Mouse (Mus musculus) lung, adult 18-20 months (tissue): ENCODE results near the gene Kcnh8.

Experiments used
- DNase-seq, 2 experiments: peaks; one replicate each; pipeline ENCODE4 v3.0.0; 2022; ENCODE audit warnings: mixed read lengths in 2 of 2

Kcnh8 gene

GRCm38 (mm10) chr17:52602093-52602780, at the start of gene Kcnh8:
TSS of gene Kcnh8 (plus strand) at chr17:52602709.
- DNase-seq = peak in 1 of 2 experiments; percentile 5

- peak; percentile 4 to 30 for DNase-seq
Observed at GRCm38 (mm10) chr17:52559961-52560720, 42.4 kb upstream of the Kcnh8 start.

DNA sequence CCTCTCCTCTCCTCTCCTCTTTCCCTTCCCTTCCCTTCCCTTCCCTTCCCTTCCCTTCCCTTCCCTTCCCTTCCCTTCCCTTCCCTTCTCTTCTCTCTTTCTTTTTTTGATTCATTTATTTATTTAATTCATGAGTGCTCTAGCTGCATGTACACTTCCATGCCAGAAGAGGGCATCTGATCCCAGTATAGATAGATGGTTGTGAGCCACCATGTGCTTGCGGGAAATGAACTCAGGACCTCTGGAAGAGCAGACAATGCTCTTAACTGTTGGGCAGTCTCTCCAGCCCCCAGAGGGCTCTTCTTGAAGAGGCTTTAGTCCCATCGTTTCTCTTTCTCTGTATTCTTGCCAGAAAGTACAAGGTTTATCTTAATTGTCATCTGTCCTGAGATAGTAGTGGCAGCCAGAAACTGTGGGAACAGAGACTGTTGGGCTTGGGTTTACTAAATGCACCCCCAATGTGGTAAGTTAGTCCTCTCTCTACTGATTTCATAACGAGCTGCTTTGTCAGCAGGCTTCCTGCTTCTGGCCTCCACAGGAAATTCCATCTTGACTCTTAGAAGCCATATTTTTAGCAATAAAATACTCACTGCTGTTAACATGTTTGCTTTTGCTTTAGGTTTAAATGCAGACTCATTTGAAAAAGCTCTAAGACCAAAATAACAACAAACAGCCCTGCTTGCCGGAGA, 36.9 kb upstream of the Kcnh8 start:
- DNase-seq = no peak

GRCm38 (mm10) chr17:52569584-52570270, 32.8 kb upstream of the Kcnh8 start:
- no peak for DNase-seq

DNA sequence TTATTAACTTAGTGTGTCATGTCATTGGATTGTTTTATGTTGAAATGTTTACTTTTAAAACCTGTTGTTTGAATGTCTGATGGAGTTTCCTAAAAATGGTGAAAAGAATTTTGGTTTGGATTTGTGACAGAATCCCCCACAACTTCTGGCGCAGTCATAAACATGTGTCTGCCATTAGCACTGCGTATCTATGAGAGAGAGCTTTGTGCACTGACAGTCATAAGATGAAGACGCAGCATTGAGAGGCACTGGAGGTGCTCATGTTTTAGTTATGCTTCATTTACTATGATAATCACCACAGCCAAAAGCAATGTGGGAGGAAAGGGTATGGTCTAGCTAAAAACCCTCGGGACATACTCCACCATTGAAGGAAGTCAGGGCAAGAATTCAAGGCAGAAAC, 30.3 kb upstream of the Kcnh8 start:
- DNase-seq = no peak

DNA sequence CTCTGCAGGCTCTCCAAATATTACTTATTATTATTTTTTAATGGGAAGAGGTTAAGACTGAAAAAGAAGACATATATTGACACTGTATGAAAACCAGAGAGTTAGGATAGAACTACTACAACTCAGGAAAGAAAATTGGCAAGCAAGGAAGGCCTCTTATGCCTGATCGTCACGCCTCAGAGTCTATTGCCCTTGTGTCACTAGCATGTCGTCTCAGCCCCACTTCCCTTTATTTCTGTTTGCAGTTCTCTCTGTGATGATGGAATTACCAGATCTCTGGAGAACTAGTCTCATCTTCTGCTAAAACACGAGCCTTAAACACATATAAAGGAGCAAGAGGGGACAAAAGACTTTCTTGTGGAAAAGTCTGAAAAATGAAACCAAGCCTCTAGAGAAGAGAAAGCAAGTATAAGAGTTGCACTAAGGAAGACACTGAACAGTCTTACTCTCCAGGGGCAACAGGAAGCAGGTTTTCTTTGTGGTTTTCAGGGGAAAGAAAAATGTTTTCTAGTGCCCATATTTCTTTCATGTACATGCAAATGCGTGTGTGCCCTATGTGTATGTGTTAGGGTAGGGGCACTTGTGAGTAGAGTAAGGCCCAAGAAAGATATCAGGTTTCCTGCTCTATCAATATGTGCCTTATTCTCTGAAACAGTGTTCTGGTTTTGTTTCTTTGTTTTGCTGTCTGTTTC, 10.9 kb upstream of the Kcnh8 start:
- DNase-seq = no peak

DNA sequence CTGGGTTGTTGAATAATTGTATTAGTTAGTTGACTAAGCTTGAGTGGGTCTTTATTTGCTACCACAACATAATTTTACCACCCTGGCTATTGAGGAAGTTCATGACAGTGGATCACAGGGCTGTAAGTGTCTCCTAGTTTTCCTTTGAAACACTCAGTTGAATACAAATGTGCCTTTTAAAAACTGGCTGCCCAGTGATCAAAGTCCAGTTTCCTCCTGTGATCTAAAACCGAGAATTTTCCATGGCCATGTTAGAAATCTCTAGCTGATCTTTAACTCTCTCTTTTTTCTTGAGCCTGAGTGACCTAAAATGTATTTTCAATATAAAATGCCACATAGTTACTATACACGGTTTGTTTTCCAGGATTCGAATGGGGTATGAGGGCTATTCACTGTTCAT, 3.4 kb upstream of the Kcnh8 start:
- no peak for DNase-seq

DNA sequence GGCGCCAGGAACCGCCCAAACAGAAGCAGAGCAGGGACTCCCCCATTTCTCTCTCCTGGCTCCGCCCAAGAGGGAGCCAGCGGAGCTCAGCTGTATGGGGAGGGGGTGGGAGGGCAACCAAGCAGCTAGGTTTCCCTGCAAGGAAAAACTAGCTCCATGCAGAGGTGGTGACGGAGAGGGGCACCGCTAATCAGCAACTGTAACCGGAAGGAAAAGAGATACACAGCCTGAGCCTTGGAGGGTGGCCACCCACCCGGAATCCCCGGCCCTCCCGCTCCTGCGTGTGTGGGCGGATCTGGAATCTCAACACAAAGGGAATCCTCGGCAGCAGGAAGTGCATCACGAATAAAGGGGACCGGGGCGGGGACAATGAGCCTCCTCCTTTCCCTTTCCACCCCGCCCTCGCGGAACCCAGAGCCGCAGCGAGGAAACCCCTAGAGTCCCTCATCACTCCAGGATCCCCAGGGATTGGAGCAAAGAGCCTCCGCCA, 1.6 kb upstream of the Kcnh8 start:
- DNase-seq = peak; percentile 23 to 40

- no peak for DNase-seq
Observed at GRCm38 (mm10) chr17:52602781-52603170, 267 bp downstream of the Kcnh8 start.

DNA sequence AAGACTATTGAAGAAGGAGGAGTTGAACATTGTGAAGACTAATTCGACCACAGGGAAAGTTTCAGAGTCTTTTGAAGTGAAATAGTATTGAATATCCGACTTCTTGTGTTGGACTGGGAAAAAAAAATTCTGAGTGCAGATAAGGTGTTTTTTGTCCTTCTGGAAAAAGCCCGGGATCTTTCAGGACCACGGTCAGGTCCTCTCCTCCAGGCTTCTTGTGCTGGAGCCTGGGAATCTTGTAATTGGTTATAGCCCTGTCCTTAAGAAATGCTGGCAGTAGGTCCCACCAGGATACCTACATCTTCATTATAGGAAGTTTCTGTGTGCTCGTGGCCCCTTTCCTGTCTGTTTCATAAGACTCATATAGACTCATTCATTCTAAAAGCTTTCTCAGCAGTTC, 902 bp downstream of the Kcnh8 start:
- no peak for DNase-seq

- DNase-seq = no peak
Observed at GRCm38 (mm10) chr17:52611382-52611781, 8.9 kb downstream of the Kcnh8 start.

GRCm38 (mm10) chr17:52649186-52649585, 46.7 kb downstream of the Kcnh8 start:
- DNase-seq = no peak

DNA sequence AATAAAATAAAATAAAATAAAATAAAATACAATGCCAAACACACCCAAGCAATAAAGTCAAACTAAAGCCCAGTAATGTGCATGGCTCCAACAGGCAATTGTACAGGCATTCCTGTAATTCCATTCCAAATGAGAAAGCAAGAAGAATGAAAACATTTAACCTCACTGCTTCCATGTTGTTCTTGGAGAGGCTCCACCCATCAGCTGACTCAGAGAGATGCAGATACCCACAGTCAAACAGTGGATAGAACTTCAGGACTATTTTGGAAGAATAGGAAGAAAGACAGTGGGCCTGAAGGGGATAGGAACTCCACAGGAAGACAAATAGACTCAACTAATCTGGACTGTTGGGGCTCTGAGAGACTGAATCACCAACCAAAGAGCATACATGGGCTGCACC, 89.5 kb downstream of the Kcnh8 start:
- DNase-seq = no peak

- no peak for DNase-seq
Observed at GRCm38 (mm10) chr17:52701944-52702343, 99.4 kb downstream of the Kcnh8 start.

DNA sequence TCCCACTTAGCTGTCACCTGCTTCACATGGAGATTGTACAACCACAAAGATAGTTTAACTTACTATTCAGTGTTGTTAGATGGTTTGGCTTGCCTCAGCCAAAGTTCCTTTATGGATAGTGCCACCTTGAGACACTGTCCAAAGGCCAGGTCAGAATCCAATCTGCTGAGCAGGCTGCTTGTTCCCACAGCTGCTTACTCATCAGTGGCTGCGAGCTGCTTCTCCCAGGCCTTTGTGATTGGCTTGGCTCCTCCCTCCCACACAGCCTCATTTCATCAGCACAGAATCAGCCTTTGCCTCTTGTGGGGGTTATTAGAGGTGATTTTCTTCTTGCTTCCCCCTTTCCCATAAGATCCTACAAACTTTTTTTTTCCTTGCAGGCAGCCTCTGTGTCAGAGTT, 109.8 kb downstream of the Kcnh8 start:
- no peak for DNase-seq

GRCm38 (mm10) chr17:52722214-52722613, 119.7 kb downstream of the Kcnh8 start:
- no peak for DNase-seq

DNA sequence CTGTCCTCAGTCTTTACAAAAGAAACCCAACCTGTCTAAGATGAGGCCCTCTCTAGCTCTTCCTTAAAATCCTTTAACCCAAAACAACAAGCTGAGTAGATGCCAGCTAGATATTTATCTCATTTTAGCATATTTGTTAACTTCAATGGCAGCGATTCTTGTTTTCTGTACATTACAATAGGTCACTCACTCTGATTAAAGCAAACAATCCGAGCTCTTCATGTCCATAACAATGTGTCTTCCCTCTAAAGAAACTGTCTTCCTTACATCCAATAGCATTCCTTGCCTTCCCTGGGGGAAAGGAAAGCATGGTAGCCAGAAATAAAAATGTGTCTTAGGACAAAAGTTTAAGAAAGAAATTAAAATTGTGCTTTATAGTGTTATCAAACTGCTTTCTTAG, 126.3 kb downstream of the Kcnh8 start:
- DNase-seq = no peak

GRCm38 (mm10) chr17:52738436-52738835, 135.9 kb downstream of the Kcnh8 start:
- DNase-seq = no peak

DNA sequence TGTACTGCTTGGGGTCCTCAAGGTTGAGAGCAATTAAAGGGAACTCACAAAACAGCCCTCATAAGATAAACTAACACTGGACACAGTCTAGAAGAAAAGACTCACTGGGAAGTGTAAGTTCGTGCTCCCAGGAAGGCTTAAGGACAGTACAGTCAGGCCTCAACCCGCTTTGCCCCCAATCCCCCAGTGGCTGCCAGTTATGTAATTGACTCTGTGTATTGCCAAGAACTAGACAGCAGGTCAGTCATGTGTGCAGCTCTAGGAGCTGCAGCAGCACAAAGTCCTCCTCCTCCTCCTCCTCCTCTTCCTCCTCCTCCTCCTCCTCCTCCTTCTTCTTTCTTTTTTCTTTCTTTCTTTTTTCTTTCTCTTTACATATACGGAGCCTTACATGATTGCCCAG, 185.6 kb downstream of the Kcnh8 start:
- DNase-seq = no peak

GRCm38 (mm10) chr17:52804463-52804862, 202.0 kb downstream of the Kcnh8 start:
- no peak for DNase-seq

DNA sequence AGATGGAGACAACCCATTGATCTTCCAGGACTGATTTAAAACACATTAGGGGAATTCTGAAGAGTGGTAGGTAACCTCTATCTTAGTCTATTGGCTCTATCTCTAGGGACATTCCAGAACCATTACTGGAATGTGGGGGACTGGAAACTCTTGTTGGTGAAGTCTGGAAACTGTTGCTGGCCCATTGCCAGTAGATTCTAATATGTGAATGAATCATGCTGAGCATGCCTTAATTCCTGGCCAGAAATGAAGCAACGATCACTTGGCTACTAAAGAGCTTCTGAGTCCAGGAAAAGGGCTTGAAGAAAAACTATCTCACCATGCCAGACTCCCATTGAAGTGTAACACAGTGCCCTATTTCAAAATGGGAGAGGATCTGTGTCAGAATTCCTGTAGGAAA, 208.3 kb downstream of the Kcnh8 start:
- peak in 1 of 2 experiments; percentile 10 for DNase-seq

DNA sequence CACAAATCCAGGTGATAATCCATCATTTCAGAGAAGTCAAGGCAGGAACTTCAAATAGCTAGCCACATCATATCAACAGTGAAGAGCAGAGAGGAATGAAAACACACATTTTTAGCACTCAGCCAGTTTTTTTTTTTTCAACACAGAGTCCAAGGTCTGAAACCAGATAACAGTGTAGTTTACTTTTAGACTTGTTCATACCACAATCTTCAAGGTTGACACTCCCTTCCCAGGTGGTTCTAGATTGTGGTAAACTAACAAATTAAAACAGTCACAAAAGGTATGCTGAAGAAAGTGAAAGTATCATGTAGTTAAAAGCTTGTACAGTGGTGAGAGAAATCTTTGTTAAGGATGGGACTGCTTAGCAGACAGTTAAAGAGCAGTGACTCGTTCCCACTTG, 216.5 kb downstream of the Kcnh8 start:
- DNase-seq = no peak
